Mouse (Mus musculus) megakaryocyte progenitor cell, adult 5-6 weeks (primary cell): ENCODE results near the gene Tox3. TPM values are rescaled to one million over a fixed set of nuclear protein-coding genes. Genes with fewer than 3 reads are reported as not detected.

Source experiments
- ATAC-seq: replicated peaks from 2 replicates; pipeline ENCODE4 v1.8.0; 2016; ENCODE audit warnings: mild to moderate bottlenecking, moderate TSS enrichment, inconsistent platforms; ENCODE audit not compliant: poor library complexity
- total RNA-seq, 2 experiments: library from RNA; stranded (forward) in 1 of 2; stranded (reverse) in 1 of 2; fragments of 157-497, 149-512 nt in 1 of 2; fragments of 200-1000 nt in 1 of 2; gene quantifications; 2 replicates each; pipeline versions ENCODE4 v1.2.3 to v1.2.4; 2015 to 2017

The Tox3 gene
- total RNA-seq, 2 experiments from 2014 or later = not detected

DNA sequence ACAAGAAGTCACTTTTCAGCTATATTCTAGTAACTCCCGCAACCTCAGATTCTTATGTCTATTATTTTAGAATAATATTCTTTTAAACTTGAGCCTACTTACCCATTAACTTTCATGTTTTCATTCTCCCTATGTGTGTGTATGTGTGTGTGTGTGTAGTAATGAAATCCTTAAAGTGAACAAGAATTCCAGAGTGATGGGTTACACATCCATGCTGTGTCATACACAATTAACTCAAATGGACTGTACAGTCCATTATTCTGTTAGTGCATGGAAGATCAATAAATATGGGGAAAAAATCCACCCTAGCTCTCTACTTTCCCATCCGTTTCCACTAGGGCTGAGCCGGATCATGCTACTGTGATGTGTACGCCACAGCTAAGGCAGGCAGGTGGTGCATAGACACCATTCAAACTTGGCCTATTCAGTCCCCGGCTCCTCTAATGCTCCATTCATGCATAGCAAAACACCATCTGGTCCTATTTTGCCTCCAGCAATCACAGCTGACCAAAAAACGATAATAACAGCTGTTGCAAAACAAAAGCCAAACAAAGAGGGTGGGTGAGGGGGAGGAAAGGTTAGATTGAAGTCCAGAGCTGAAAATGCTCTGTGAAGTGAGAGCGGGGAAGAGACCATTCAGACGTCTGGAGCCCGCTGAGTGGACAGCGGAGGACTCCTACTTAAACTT lies 103.5 kb downstream of the Tox3 start:
- no peak for ATAC-seq

GRCm38 (mm10) chr8:90243957-90244356 lies 104.2 kb downstream of the Tox3 start:
- ATAC-seq = no peak

DNA sequence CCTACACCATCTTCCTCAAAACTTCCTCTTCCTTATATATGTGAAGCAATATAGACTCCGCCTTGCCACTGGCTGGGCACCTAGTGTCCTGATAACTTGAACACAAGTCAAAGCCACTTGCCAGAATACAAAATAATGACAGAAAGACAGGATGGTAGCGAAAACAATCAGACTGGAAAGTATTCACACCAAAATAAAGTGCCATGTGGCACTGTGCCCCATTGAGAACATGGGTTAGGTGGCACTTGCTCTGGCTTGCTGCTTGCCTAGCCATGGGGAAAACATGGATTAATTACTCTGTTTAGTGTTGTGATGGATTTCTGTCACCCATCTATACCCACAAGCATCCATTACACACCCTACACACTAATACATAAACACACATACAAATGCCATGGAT lies 105.8 kb downstream of the Tox3 start:
- ATAC-seq = no peak

- ATAC-seq = no peak
Measured at GRCm38 (mm10) chr8:90241461-90241860, 106.7 kb downstream of the Tox3 start.

- ATAC-seq = no peak
Measured at GRCm38 (mm10) chr8:90232501-90232900, 115.6 kb downstream of the Tox3 start.

DNA sequence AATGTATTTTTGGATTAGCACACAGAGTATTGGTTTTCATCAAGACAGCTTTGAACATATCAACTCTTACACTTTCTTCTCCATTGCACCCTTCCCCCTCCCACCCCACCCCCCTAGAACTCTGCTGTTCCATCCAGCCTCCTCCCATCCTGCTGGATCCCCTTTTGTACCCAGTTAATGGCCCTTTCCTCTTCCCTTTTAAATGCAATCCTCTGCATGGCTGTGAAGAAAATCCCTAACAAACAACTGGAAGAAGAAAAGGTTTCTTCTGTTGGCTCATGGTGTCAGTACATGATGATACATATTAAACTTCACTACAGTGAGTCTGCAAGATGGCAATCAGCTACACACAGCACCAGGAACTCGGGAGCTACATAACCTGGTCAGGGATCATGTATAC lies 124.0 kb downstream of the Tox3 start:
- ATAC-seq = no peak

- no peak for ATAC-seq
Measured at GRCm38 (mm10) chr8:90209105-90210037, 138.8 kb downstream of the Tox3 start.
